Mouse (Mus musculus) hindbrain, embryonic 16.5 days (tissue): ENCODE measurements around the gene Gm17334. TPM values are rescaled to one million over a fixed set of nuclear protein-coding genes. Genes with fewer than 3 reads are reported as not detected.

ENCODE experiments used
- ATAC-seq: fragments of 200-750 bp; cut with Nextera tagmentation; 2 replicates; pipeline ENCODE4 v1.8.0; 2017; ENCODE audit warnings: moderate TSS enrichment, moderate library complexity
- H3K27ac ChIP-seq: fragments of 300-500 bp; sonication (generic); 2 replicates; pipeline ENCODE4 v1.5.1; 2014; ENCODE audit warnings: low read depth, mild to moderate bottlenecking, control low read depth, low read length, moderate library complexity
- H3K27me3 ChIP-seq: fragments of 300-500 bp; sonication (generic); replicated peaks from 2 replicates; pipeline ENCODE4 v1.6.1; 2014; ENCODE audit warnings: low read length; ENCODE audit not compliant: control insufficient read depth, insufficient read depth
- H3K36me3 ChIP-seq: fragments of 300-500 bp; sonication (generic); 2 replicates; pipeline ENCODE4 v1.6.1; 2014; ENCODE audit warnings: mild to moderate bottlenecking, low read length, moderate library complexity, mixed read lengths; ENCODE audit not compliant: control insufficient read depth, insufficient read depth
- H3K4me1 ChIP-seq: fragments of 300-500 bp; sonication (generic); 2 replicates; pipeline ENCODE4 v1.6.1; 2014; ENCODE audit warnings: low read depth, low read length; ENCODE audit not compliant: control insufficient read depth, insufficient read depth
- H3K4me2 ChIP-seq: fragments of 300-500 bp; sonication (generic); 2 replicates; pipeline ENCODE4 v1.6.1; 2014; ENCODE audit warnings: mild to moderate bottlenecking, low read length, control low read depth, moderate library complexity
- H3K4me3 ChIP-seq: fragments of 300-500 bp; sonication (generic); 2 replicates; pipeline ENCODE4 v1.5.1; 2014; ENCODE audit warnings: mild to moderate bottlenecking, low read length, control low read depth, moderate library complexity
- H3K9ac ChIP-seq: fragments of 300-500 bp; sonication (generic); 2 replicates; pipeline ENCODE4 v1.6.1; 2014; ENCODE audit warnings: low read depth, mild to moderate bottlenecking, control low read depth, low read length, moderate library complexity
- H3K9me3 ChIP-seq: fragments of 300-500 bp; sonication (generic); 2 replicates; pipeline ENCODE4 v1.6.1; 2014; ENCODE audit warnings: mild to moderate bottlenecking, low read length, moderate library complexity; ENCODE audit not compliant: control insufficient read depth
- WGBS: fragments of 180-500 bp; shearing (Covaris S2); extraction: QIAGEN DNeasy Blood & Tissue Kit; methylation state at CpG from one replicate; pipeline ENCODE4 v1.1.7; 2014; 5-methylcytosine and 5-hydroxymethylcytosine counted together
- polyA plus RNA-seq: library from polyadenylated mRNA; unstranded; fragments of >200 nt; fragmentation: Nextera tagmentation; extraction: Ambion mirVana; gene quantifications from 2 replicates; pipeline ENCODE4 v1.2.1, GENCODE M21; 2015

The Gm17334 gene
- polyA plus RNA-seq, 1 experiment from 2014 or later = not detected

DNA sequence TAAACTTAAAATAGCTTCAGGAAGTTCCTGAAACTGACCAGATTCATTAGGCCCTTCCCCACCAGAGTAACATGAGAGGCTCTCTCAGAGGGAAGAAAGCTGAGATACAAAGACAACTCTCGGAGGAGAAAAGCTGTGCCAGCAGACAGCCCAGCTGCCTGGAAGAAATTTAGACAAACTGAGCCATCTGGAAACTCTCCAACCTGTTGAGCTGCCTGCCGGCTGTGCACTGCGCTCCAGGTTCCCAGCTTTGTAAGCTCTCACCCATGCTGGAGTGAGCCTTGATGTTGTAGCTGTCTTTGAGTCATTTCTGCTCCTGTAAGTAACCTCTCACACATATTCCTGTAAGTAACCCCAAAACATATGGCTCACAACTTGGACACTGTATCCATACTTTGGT, 20.0 kb upstream of the Gm17334 start:
- Histone ChIP-seq H3K4me1 (peaks cover 3% of the 10 kb centered on the region; the same call in 1 of the 2 replicates), H3K4me2 (no peak overlapping the region), H3K9me3 (no peaks in the 10 kb centered on the region), H3K4me3 (no peak overlapping the region), H3K9ac (no peak overlapping the region), H3K27ac (no peak overlapping the region), H3K27me3 (no peaks in the 10 kb centered on the region), H3K36me3 (no peaks in the 10 kb centered on the region)
- ATAC-seq = no peak
- 68% methylated on average over 3 of the region's 3 CpGs for WGBS

DNA sequence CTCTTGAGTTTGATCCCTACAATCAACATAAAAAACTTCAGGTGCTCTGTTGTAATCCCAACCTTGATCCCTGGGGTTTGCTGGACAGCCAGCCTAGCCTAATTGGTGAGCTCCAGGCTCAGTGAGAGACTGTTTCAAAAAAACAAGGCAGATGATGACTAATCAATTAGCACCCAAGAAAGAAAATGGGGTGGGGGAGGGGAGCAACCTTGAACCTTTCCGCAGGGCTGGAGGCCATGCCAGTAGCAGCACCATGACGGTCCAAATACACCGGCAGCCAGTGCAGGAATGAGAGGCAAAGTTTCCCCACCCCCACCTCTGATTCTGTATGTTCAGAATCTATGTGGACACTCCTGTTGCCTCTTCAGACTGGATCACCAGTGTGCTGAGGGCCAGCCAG, 16.3 kb upstream of the Gm17334 start:
- WGBS = 78% methylated on average over 3 of the region's 3 CpGs
- no peak for ATAC-seq
- Histone ChIP-seq H3K27me3 (no peaks in the 10 kb centered on the region), H3K4me3 (no peak overlapping the region), H3K9ac (no peak overlapping the region), H3K27ac (no peak overlapping the region), H3K4me1 (no peaks in the 10 kb centered on the region), H3K4me2 (no peak overlapping the region), H3K9me3 (no peaks in the 10 kb centered on the region), H3K36me3 (no peaks in the 10 kb centered on the region)

GRCm38 (mm10) chr11:53788196-53788595, 15.2 kb upstream of the Gm17334 start:
- no peaks in the 10 kb centered on the region for H3K4me1 ChIP-seq
- H3K9ac ChIP-seq = no peak overlapping the region
- WGBS = 49% methylated on average over 8 of the region's 8 CpGs
- no peaks in the 10 kb centered on the region for H3K27me3 ChIP-seq
- no peaks in the 10 kb centered on the region for H3K9me3 ChIP-seq
- no peak overlapping the region for H3K4me2 ChIP-seq
- no peaks in the 10 kb centered on the region for H3K36me3 ChIP-seq
- no peak overlapping the region for H3K4me3 ChIP-seq
- H3K27ac ChIP-seq = no peak overlapping the region
- ATAC-seq = no peak

GRCm38 (mm10) chr11:53786058-53787031, 13.4 kb upstream of the Gm17334 start:
- H3K36me3 ChIP-seq = no peaks in the 10 kb centered on the region
- no peak overlapping the region for H3K27ac ChIP-seq
- no peaks in the 10 kb centered on the region for H3K4me1 ChIP-seq
- no peaks in the 10 kb centered on the region for H3K9me3 ChIP-seq
- ATAC-seq = no peak
- WGBS = 83% methylated on average over 13 of the region's 13 CpGs
- H3K4me3 ChIP-seq = no peak overlapping the region
- H3K9ac ChIP-seq = no peak overlapping the region
- H3K27me3 ChIP-seq = no peaks in the 10 kb centered on the region
- no peak overlapping the region for H3K4me2 ChIP-seq

DNA sequence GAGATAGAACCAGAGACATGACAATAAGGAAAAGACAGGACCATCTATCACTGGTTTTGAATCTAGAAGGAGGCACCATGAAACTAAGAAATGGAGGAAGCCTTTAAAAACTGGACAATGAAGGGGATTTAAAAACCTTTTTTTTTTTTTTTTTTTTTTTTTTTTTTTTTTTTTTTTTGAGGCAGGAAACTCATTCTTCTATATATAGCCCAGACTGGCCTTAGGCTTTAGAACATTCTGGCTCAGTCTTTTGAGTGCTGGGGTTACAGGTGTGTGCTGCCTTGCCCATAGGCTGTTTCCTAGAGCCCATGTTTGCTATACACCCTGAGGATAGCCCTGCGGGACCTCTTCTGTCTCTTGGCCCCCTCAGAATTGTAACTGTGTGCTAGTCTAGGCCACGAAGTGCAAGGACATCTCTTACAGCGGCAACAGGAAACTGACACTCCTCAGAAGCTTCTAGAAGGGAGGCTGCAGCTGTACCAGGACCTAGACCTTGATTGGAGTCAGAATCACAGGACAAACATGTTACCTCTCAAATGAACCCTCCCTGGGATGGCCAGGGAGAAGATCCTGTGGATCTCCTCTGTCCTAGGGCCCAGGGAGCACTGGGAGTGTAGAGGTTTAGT, 12.4 kb upstream of the Gm17334 start:
- H3K9me3 ChIP-seq = no peaks in the 10 kb centered on the region
- H3K36me3 ChIP-seq = no peaks in the 10 kb centered on the region
- H3K4me2 ChIP-seq = no peak overlapping the region
- WGBS = 88% methylated on average over 3 of the region's 3 CpGs
- no peaks in the 10 kb centered on the region for H3K4me1 ChIP-seq
- H3K27ac ChIP-seq = no peak overlapping the region
- no peaks in the 10 kb centered on the region for H3K27me3 ChIP-seq
- H3K9ac ChIP-seq = no peak overlapping the region
- H3K4me3 ChIP-seq = no peak overlapping the region
- ATAC-seq = no peak

- no peaks in the 10 kb centered on the region for H3K9me3 ChIP-seq
- WGBS = 92% methylated on average over 9 of the region's 9 CpGs
- ATAC-seq = no peak
Observed at GRCm38 (mm10) chr11:53783288-53783687, 10.3 kb upstream of the Gm17334 start.

DNA sequence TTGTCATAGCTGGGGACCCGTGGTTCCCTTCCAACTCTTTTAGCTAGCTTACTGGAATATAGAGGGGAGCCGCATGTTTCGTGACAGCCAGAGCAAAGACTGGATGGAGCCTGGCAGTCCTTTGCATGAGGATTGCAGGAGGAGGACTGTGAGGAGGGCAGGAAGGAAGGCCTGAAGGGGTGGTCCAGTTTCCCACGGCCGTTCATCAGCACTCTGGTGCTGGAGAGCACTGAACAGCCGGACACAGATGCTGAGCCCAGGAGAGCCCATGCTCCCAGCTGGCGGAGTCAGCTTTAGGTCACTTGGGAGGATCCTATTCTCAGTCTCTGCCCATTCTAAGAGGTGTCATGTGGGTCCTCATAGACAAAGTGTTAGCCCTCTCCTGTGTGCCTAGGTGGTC, 9.0 kb upstream of the Gm17334 start:
- Histone ChIP-seq H3K4me3 (no peak overlapping the region), H3K27ac (no peak overlapping the region), H3K4me1 (no peaks in the 10 kb centered on the region), H3K27me3 (no peaks in the 10 kb centered on the region), H3K9ac (no peak overlapping the region), H3K36me3 (no peaks in the 10 kb centered on the region), H3K9me3 (no peaks in the 10 kb centered on the region), H3K4me2 (no peak overlapping the region)
- 91% methylated on average over 7 of the region's 7 CpGs for WGBS
- ATAC-seq = no peak

More at GRCm38 (mm10) chr11:53783288-53783687, 10.3 kb upstream of the Gm17334 start:
- Histone ChIP-seq H3K27ac (no peak overlapping the region), H3K4me3 (no peak overlapping the region), H3K4me1 (no peaks in the 10 kb centered on the region), H3K27me3 (no peaks in the 10 kb centered on the region), H3K36me3 (no peaks in the 10 kb centered on the region), H3K9ac (no peak overlapping the region), H3K4me2 (no peak overlapping the region)

DNA sequence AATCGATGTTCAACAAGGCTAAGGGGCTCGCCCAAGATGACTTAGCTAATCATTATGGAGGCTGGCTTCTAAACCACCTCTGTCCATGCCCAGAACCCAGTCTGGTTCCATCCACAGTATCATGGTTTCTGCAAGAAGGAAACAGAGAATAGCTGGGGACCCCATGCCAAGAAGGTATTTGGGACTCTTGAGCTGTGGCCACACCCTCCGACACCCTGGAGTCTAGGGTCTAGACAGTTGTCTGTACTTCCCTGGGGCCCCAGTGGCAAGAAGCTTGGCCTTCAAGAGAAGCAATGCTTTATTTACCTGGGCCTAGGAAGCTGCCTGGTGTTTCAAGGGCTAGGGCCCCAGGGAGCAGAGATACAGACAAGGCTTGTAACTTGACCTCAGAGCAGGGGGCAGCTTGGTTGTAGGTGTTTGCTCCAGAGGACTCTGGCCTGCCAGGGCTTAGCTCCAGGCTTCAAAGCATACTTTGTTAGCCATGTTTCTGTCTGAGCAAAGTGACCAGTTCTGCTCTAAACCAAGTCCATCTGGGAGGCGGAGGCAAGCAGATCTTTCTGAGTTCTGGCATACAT, 8.3 kb upstream of the Gm17334 start:
- Histone ChIP-seq H3K36me3 (no peaks in the 10 kb centered on the region), H3K4me1 (no peaks in the 10 kb centered on the region), H3K4me2 (no peak overlapping the region), H3K9ac (no peak overlapping the region), H3K27me3 (no peaks in the 10 kb centered on the region), H3K9me3 (no peaks in the 10 kb centered on the region), H3K27ac (no peak overlapping the region), H3K4me3 (no peak overlapping the region)
- ATAC-seq = no peak
- 95% methylated on average over 4 of the region's 4 CpGs for WGBS

GRCm38 (mm10) chr11:53780262-53780661, 7.3 kb upstream of the Gm17334 start:
- no peak overlapping the region for H3K9ac ChIP-seq
- no peaks in the 10 kb centered on the region for H3K9me3 ChIP-seq
- H3K36me3 ChIP-seq = no peaks in the 10 kb centered on the region
- H3K27ac ChIP-seq = no peak overlapping the region
- 61% methylated on average over 3 of the region's 3 CpGs for WGBS
- ATAC-seq = no peak
- H3K4me1 ChIP-seq = no peaks in the 10 kb centered on the region
- H3K4me3 ChIP-seq = no peak overlapping the region
- H3K27me3 ChIP-seq = no peaks in the 10 kb centered on the region
- H3K4me2 ChIP-seq = no peak overlapping the region
